Mouse (Mus musculus) left cerebral cortex, adult 9 months (tissue): ENCODE results near the gene Rims4.

Source experiments
- DNase-seq, 2 experiments: peaks; one replicate each; pipeline ENCODE4 v3.0.0; 2022; ENCODE audit warnings: low spot score in 2 of 2

Rims4 gene

GRCm38 (mm10) chr2:163871266-163871665 is 47.2 kb downstream of the Rims4 start:
- no peak for DNase-seq

GRCm38 (mm10) chr2:163869783-163870182 is 48.7 kb downstream of the Rims4 start:
- DNase-seq: no peak

- no peak for DNase-seq
Measured at GRCm38 (mm10) chr2:163866061-163866460, 52.4 kb downstream of the Rims4 start.

GRCm38 (mm10) chr2:163865311-163865710 is 53.2 kb downstream of the Rims4 start:
- DNase-seq: no peak

- peak in 1 of 2 experiments; percentile 53 for DNase-seq
Measured at GRCm38 (mm10) chr2:163858254-163858947, 60.1 kb downstream of the Rims4 start.

GRCm38 (mm10) chr2:163857233-163857632 is 61.2 kb downstream of the Rims4 start:
- no peak for DNase-seq

GRCm38 (mm10) chr2:163853461-163853901 is 65.0 kb downstream of the Rims4 start, which contains the start of gene Kcnk15:
TSS of gene Kcnk15 (plus strand) at chr2:163853651.
- DNase-seq: no peak

- DNase-seq: no peak
Measured at GRCm38 (mm10) chr2:163842043-163842442, 76.4 kb downstream of the Rims4 start.

GRCm38 (mm10) chr2:163839519-163839918 is 79.0 kb downstream of the Rims4 start:
- DNase-seq: peak in 1 of 2 experiments; percentile 38

- DNase-seq: peak; percentile 23 to 84
Measured at GRCm38 (mm10) chr2:163838043-163838442, 80.4 kb downstream of the Rims4 start.

GRCm38 (mm10) chr2:163831163-163831562 is 87.3 kb downstream of the Rims4 start:
- no peak for DNase-seq

- DNase-seq: no peak
Measured at GRCm38 (mm10) chr2:163826494-163826893, 92.0 kb downstream of the Rims4 start.

GRCm38 (mm10) chr2:163825861-163826260 is 92.6 kb downstream of the Rims4 start:
- no peak for DNase-seq

- no peak for DNase-seq
Measured at GRCm38 (mm10) chr2:163823771-163824170, 94.7 kb downstream of the Rims4 start.

GRCm38 (mm10) chr2:163823248-163823647 is 95.2 kb downstream of the Rims4 start:
- DNase-seq: peak in 1 of 2 experiments; percentile 16

- DNase-seq: no peak
Measured at GRCm38 (mm10) chr2:163820607-163821006, 97.9 kb downstream of the Rims4 start, which contains the start of gene Ccn5. TSS of gene Ccn5 (plus strand) at chr2:163820861.

- no peak for DNase-seq
Measured at GRCm38 (mm10) chr2:163814739-163815465, 103.6 kb downstream of the Rims4 start.

- no peak for DNase-seq
Measured at GRCm38 (mm10) chr2:163813077-163813476, 105.4 kb downstream of the Rims4 start.
